Mouse (Mus musculus) stomach, postnatal 0 days (tissue): ENCODE results near the gene Mrps6. TPM values are rescaled to one million over a fixed set of nuclear protein-coding genes. Genes with fewer than 3 reads are reported as not detected.

Experiments used
- ATAC-seq: fragments of 200-750 bp; cut with Nextera tagmentation; 2 replicates; pipeline ENCODE4 v1.8.0; 2017; ENCODE audit not compliant: low FRiP score, low TSS enrichment
- DNase-seq: peaks from one replicate; pipeline ENCODE4 v3.0.0-alpha.2; 2016; ENCODE audit warnings: low spot score
- H3K27ac ChIP-seq: fragments of 300-500 bp; sonication (generic); replicated peaks from 2 replicates; pipeline ENCODE4 v1.5.1; 2014; ENCODE audit warnings: mild to moderate bottlenecking, control low read depth
- H3K27me3 ChIP-seq: fragments of 300-500 bp; sonication (generic); 2 replicates; pipeline ENCODE4 v1.6.1; 2014; ENCODE audit warnings: low read length; ENCODE audit not compliant: control insufficient read depth, insufficient read depth
- H3K36me3 ChIP-seq: fragments of 300-500 bp; sonication (generic); 2 replicates; pipeline ENCODE4 v1.6.1; 2014; ENCODE audit warnings: low read length, mixed read lengths; ENCODE audit not compliant: control insufficient read depth, insufficient read depth
- H3K4me1 ChIP-seq: fragments of 300-500 bp; sonication (generic); replicated peaks from 2 replicates; pipeline ENCODE4 v1.6.1; 2014; ENCODE audit warnings: antibody characterized with exemption; ENCODE audit not compliant: control insufficient read depth, insufficient read depth
- H3K4me2 ChIP-seq: fragments of 300-500 bp; sonication (generic); replicated peaks from 2 replicates; pipeline ENCODE4 v1.6.1; 2014; ENCODE audit warnings: low read depth, mild to moderate bottlenecking, control low read depth, moderate library complexity
- H3K4me3 ChIP-seq: fragments of 300-500 bp; sonication (generic); 2 replicates; pipeline ENCODE4 v1.5.1; 2014; ENCODE audit warnings: low read depth, low read length, control low read depth
- H3K9ac ChIP-seq: fragments of 300-500 bp; sonication (generic); 2 replicates; pipeline ENCODE4 v1.6.1; 2014; ENCODE audit warnings: mild to moderate bottlenecking, low read length, control low read depth, mixed read lengths
- H3K9me3 ChIP-seq: fragments of 300-500 bp; sonication (generic); 2 replicates; pipeline ENCODE4 v1.6.1; 2016; ENCODE audit warnings: low read length; ENCODE audit not compliant: control insufficient read depth
- CTCF ChIP-seq: IDR thresholded peaks from 2 replicates; pipeline ENCODE4 v1.5.1; 2016; ENCODE audit warnings: antibody characterized with exemption, low read depth, mild to moderate bottlenecking, moderate library complexity
- EP300 ChIP-seq: optimal IDR thresholded peaks from 2 replicates; pipeline ENCODE3; 2016; ENCODE audit warnings: antibody characterized with exemption
- WGBS: fragments of 180-500 bp; shearing (Covaris S2); extraction: QIAGEN DNeasy Blood & Tissue Kit; methylation state at CpG from one replicate; pipeline ENCODE4 v1.1.7; 2014; 5-methylcytosine and 5-hydroxymethylcytosine counted together
- polyA plus RNA-seq: library from polyadenylated mRNA; unstranded; fragments of >200 nt; fragmentation: Nextera tagmentation; extraction: Ambion mirVana; gene quantifications from 2 replicates; pipeline ENCODE4 v1.2.1, GENCODE M21; 2015

Gene Mrps6
- polyA plus RNA-seq, 1 experiment from 2014 or later, result 91.6 TPM

- no peak overlapping the region for H3K9ac ChIP-seq
- DNase-seq, result no peak
- H3K27me3 ChIP-seq, result no peaks in the 10 kb centered on the region
- H3K36me3 ChIP-seq, result no peaks in the 10 kb centered on the region
- no peaks in the 10 kb centered on the region for H3K4me1 ChIP-seq
- no peak overlapping the region for H3K4me2 ChIP-seq
- ATAC-seq, result no peak
- 81% methylated on average over 12 of the region's 12 CpGs for WGBS
- H3K27ac ChIP-seq, result no peak overlapping the region
- TF ChIP-seq EP300 (no peak), CTCF (no peak)
- no peak overlapping the region for H3K4me3 ChIP-seq
- no peaks in the 10 kb centered on the region for H3K9me3 ChIP-seq
These were observed 89.7 kb downstream of the Mrps6 start for GRCm38 (mm10) chr16:92147631-92148366.

- no peaks in the 10 kb centered on the region for H3K4me1 ChIP-seq
- H3K4me2 ChIP-seq, result no peak overlapping the region
- no peaks in the 10 kb centered on the region for H3K9me3 ChIP-seq
- H3K4me3 ChIP-seq, result no peak overlapping the region
- no peak overlapping the region for H3K9ac ChIP-seq
- no peaks in the 10 kb centered on the region for H3K36me3 ChIP-seq
- DNase-seq (no peak), ATAC-seq (no peak)
- no peak for TF ChIP-seq CTCF
- TF ChIP-seq EP300, result no peak
- no peak overlapping the region for H3K27ac ChIP-seq
- WGBS, result 67% methylated on average over 2 of the region's 2 CpGs
- no peaks in the 10 kb centered on the region for H3K27me3 ChIP-seq
These were observed 90.3 kb downstream of the Mrps6 start for GRCm38 (mm10) chr16:92148367-92148728.

- Histone ChIP-seq H3K9me3 (no peaks in the 10 kb centered on the region), H3K4me3 (no peak overlapping the region), H3K27me3 (no peaks in the 10 kb centered on the region), H3K9ac (no peak overlapping the region), H3K27ac (no peak overlapping the region), H3K36me3 (no peaks in the 10 kb centered on the region), H3K4me2 (no peak overlapping the region), H3K4me1 (no peaks in the 10 kb centered on the region)
- no peak for TF ChIP-seq EP300
- no peak for TF ChIP-seq CTCF
- no peak for DNase-seq
- ATAC-seq, result no peak
- WGBS, result 66% methylated on average over 4 of the region's 4 CpGs
These were observed 92.9 kb downstream of the Mrps6 start for GRCm38 (mm10) chr16:92150975-92151374.

- H3K9me3 ChIP-seq, result no peaks in the 10 kb centered on the region
- peak overlapping the region; percentile 53; the same call in 1 of the 2 replicates for H3K9ac ChIP-seq
- H3K27me3 ChIP-seq, result no peaks in the 10 kb centered on the region
- 3% methylated on average over 14 of the region's 14 CpGs for WGBS
- H3K4me1 ChIP-seq, result peaks cover 6% of the 10 kb centered on the region; the same call in 1 of the 2 replicates
- peak overlapping the region; percentile 35; the same call in 1 of the 2 replicates for H3K27ac ChIP-seq
- TF ChIP-seq EP300, result no peak
- TF ChIP-seq CTCF, result no peak
- no peaks in the 10 kb centered on the region for H3K36me3 ChIP-seq
- DNase-seq, result peak; percentile 52
- H3K4me3 ChIP-seq, result peak overlapping the region; percentile 44
- peak; percentile 45 for ATAC-seq
- peak overlapping the region; percentile 83 for H3K4me2 ChIP-seq
These were observed 100.0 kb downstream of the Mrps6 start for GRCm38 (mm10) chr16:92158021-92158455.

- H3K9ac ChIP-seq, result peak overlapping the region; percentile 53
- no peaks in the 10 kb centered on the region for H3K27me3 ChIP-seq
- WGBS, result 2% methylated on average over 30 of the region's 30 CpGs
- DNase-seq, result peak; percentile 81
- no peaks in the 10 kb centered on the region for H3K36me3 ChIP-seq
- peak overlapping the region; percentile 35; the same call in 1 of the 2 replicates for H3K27ac ChIP-seq
- no peak for TF ChIP-seq EP300
- no peak for TF ChIP-seq CTCF
- H3K9me3 ChIP-seq, result no peaks in the 10 kb centered on the region
- H3K4me1 ChIP-seq, result peaks cover 6% of the 10 kb centered on the region; the same call in 1 of the 2 replicates
- peak; percentile 92 for ATAC-seq
- H3K4me2 ChIP-seq, result peak overlapping the region; percentile 83
- peak overlapping the region; percentile 44 for H3K4me3 ChIP-seq
These were observed 100.5 kb downstream of the Mrps6 start for GRCm38 (mm10) chr16:92158461-92159091.

GRCm38 (mm10) chr16:92159114-92159513 is 101.0 kb downstream of the Mrps6 start:
- Histone ChIP-seq H3K4me1 (peaks cover 6% of the 10 kb centered on the region; the same call in 1 of the 2 replicates), H3K9me3 (no peaks in the 10 kb centered on the region), H3K9ac (no peak overlapping the region), H3K27ac (no peak overlapping the region), H3K4me3 (no peak overlapping the region), H3K27me3 (no peaks in the 10 kb centered on the region), H3K36me3 (no peaks in the 10 kb centered on the region), H3K4me2 (peak overlapping the region; percentile 83)
- DNase-seq (no peak), ATAC-seq (no peak)
- no peak for TF ChIP-seq CTCF
- TF ChIP-seq EP300, result no peak
- 22% methylated on average over 6 of the region's 6 CpGs for WGBS

Other genes with a start within 250 kb of the Mrps6 start
- gene Gm49711, start within 50 bp of the Mrps6 start, polyA plus RNA-seq, result 0.08 and 0.17 TPM in 2 replicates
- gene Slc5a3, start 52 bp downstream of the Mrps6 start, polyA plus RNA-seq, result 1.7 and 1.9 TPM in 2 replicates
- gene Kcne2, start 234.1 kb downstream of the Mrps6 start, polyA plus RNA-seq, result 29.8 and 37.9 TPM in 2 replicates
- gene Smim11, start 243.0 kb downstream of the Mrps6 start, polyA plus RNA-seq, result 119 and 122 TPM in 2 replicates